Mouse (Mus musculus): ENCODE data around the gene Zkscan16.
A peak's percentile ranks its signal among the peaks of the same experiment; 100 is the strongest.

Gene Zkscan16

GRCm38 (mm10) chr4:59002948-59003805, 59.7 kb downstream of the Zkscan16 start, which contains the start of gene Gm20503:
Gene Gm20503, plus strand, starts transcription at chr4:59003210.
- peak; percentile 96 for DNase-seq

DNA sequence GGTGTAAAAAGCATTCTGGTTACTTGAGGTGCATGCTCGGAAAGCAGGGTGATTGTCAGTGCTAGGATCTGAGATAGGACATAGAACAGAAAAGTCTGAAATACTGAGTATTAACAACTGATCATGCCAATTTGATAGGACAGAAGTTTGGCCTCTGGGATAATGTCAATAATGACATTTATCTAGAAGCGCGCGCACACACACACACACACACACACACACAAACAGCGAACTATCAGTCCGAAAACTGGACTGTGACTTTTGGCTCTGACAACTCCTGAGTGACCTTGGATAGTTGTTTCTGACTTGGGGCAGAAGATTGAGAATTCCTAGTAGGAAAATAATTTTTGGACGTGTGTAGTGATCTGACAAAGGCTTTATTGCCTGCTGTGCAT, 60.4 kb downstream of the Zkscan16 start:
- DNase-seq = no peak

- DNase-seq = no peak
Measured at GRCm38 (mm10) chr4:59006211-59006610, 62.8 kb downstream of the Zkscan16 start.

- DNase-seq = no peak
Measured at GRCm38 (mm10) chr4:59007016-59007415, 63.6 kb downstream of the Zkscan16 start.
